ENCODE assay signal across 18 mouse cellular contexts in genomic region chr12:79064451-79064850, GRCm38 (mm10).
"Had no signal": no experiment of that assay in that cellular context is flagged by ENCODE, and none has a peak within 500 bp of the region (broad histone marks: within the 10 kb centered on the region; RNA-seq: fewer than 3 reads in every experiment).

No protein-coding gene starts in this region.

- H3K27ac ChIP-seq: liver, embryonic 12.5 days; liver, embryonic 14.5 days; midbrain, embryonic 10.5 days; midbrain, embryonic 12.5 days; neural tube, embryonic 13.5 days; neural tube, embryonic 15.5 days had no signal

- ATAC-seq: liver, embryonic 12.5 days; midbrain, embryonic 16.5 days had no signal

- H3K4me2 ChIP-seq: liver, embryonic 12.5 days; lung, embryonic 14.5 days; midbrain, embryonic 12.5 days; neural tube, embryonic 13.5 days; neural tube, embryonic 15.5 days had no signal

- DNase-seq: lung, adult 18-20 months; lung, embryonic 14.5 days; lung, postnatal 10 days; lung, postnatal 4 days; midbrain, embryonic 14.5 days; retina, postnatal 1 day; right cerebral cortex, adult 18-20 months; right cerebral cortex, postnatal 25 days; right cerebral cortex, postnatal 4 days; spleen, adult 18-20 months had no signal

- H3K27me3 ChIP-seq: liver, embryonic 12.5 days; midbrain, embryonic 12.5 days; neural tube, embryonic 13.5 days; neural tube, embryonic 15.5 days had no signal

- H3K36me3 ChIP-seq: liver, embryonic 12.5 days had no signal

- H3K4me3 ChIP-seq: liver, embryonic 12.5 days; midbrain, embryonic 10.5 days; midbrain, embryonic 12.5 days; myocyte; neural tube, embryonic 13.5 days; neural tube, embryonic 15.5 days had no signal

- H3K9ac ChIP-seq: liver, embryonic 12.5 days; liver, embryonic 14.5 days; lung, embryonic 14.5 days; midbrain, embryonic 12.5 days; neural tube, embryonic 13.5 days; neural tube, embryonic 15.5 days had no signal

- H3K4me1 ChIP-seq: liver, embryonic 12.5 days; midbrain, embryonic 10.5 days; midbrain, embryonic 12.5 days; neural tube, embryonic 13.5 days; neural tube, embryonic 15.5 days had no signal

- H3K9me3 ChIP-seq: liver, embryonic 12.5 days; midbrain, embryonic 10.5 days; midbrain, embryonic 12.5 days; neural tube, embryonic 13.5 days; neural tube, embryonic 15.5 days had no signal
